Mouse (Mus musculus) stomach, postnatal 0 days (tissue): ENCODE data around the gene Dda1.

ENCODE experiments used
- CTCF ChIP-seq: IDR thresholded peaks from 2 replicates; pipeline ENCODE4 v1.5.1; 2016; ENCODE audit warnings: antibody characterized with exemption, low read depth, mild to moderate bottlenecking, moderate library complexity
- EP300 ChIP-seq: optimal IDR thresholded peaks from 2 replicates; pipeline ENCODE3; 2016; ENCODE audit warnings: antibody characterized with exemption

DNA sequence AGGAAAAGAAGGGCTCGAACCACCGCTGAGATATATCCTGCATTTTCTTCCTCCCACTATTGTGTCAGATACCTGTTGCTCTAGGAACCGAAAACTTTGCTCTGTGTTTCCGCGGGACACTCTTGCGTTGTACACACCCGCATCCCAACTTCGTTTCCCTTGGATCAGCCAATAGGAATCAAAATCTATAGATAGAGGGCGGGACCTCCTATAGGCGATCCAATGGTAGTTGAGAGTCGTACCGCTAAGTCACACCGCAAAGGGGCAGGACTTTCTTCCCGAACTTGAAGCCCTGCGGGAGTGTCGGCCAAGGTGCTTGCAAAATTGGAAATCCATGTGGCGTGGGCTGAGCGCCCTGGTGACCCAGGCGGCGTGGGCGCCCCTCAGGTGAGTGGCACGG lies 19.5 kb downstream of the Dda1 start:
- peak; percentile 34; the same call in 1 of the 2 replicates for TF ChIP-seq CTCF
- no peak for TF ChIP-seq EP300
